Mouse (Mus musculus) adrenal gland (tissue): ENCODE measurements at regions not wholly inside any gene's neighbourhood (a gene's known extent, or its start where the extent isn't known, plus 50 kb on each side); places are given as distances from the start of the nearest gene placed in this dataset.

Experiments used
- intact Hi-C: fragments of 180-260 bp; cut with DNase I; formaldehyde crosslinking; loops from one replicate; pipeline ENCODE4 v1.15.1; 2025

DNA sequence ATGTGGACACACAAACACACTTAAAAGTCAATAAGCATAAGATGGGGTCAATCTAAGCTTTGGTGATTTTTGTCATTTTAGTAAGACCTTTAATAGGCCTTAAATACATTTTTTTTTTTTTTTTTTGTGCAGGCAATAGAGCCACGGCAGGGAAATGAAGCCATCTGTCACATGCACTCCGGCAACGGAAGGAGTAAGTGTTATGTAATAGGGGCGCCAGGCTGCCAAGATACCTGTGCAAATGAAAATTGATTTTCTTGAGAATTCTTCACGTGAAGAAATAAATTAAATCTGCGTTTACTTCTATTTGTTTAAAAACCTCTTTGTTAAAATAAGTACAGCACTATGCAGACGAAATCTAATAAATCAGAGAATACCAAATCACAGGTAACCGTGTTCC lies 54.6 kb upstream of the Card11 start:
- intact Hi-C loops = no loop called here

DNA sequence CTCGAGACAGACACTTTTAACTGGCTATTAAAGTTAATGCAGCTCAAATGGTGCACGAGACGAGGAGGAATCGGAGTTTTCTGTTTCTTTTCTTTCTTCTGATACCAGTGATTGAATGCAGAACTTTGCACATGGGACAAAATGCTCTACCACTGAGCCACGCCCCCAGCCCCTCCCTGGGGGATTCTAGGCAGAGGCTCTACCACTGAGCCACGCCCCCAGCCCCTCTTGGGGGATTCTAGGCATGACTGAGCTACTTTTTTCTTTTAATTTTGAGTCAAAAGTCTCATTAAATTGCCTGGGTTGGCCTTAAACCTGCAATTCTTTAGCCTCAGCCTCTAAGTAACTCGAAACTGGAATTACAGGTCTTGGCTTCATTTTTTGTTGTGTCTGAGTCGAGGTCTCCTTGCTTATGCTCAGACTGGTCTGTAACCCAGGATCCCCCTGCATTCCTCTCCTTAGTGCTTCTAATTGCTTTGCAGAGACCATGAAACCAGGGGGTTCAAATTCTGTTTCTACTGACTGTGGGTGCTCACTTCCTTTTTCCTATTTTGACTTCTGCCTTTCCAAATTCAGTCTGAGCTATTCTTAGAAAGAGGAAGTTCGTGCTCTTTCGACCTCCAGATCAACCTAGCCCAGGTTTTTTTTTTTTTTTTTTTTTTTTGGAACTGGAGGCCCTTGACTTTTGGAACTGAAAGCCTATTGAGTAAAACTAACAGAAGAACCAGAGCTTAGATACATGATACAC lies 55.4 kb upstream of the Card11 start:
- intact Hi-C loops = no loop called here

DNA sequence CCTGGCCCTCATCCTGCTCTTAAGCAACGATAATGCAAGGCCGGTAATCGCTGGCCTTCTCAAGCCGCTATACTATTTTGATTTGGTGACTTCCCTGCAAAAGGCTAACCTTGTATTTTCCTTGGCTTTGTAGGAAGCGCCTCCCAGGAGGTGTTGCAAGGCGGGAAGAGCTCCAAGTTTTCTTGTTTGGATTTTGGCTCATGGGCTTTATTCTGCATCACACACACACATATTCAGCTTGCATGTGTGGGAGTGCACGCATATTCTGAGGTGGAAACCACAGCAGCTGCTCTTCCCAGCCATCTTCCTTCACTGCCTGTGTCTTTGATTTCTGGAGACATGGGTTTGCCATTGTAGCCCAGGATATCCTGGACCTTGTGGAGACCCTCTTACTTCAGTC lies 57.8 kb upstream of the Card11 start:
- intact Hi-C loops = no loop called here

DNA sequence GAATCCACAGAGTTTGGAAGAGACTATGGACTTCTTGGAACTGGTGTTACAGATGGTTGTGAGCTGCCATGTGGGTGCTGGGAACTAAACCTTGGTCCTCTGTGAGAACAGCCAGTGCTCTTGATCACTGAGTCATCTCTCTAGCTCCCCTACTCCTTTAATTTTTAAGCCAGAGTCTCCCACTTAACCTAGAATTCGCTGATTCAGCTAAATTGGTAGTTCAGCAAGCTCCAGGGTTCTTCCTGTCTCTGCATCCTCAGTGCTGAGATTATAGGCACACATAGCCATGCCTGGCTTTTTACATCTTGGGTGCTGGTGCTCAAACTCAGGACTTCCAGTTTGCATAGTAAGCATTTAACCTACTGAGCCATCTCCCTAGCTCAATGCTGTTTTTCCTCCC lies 58.5 kb upstream of the Card11 start:
- intact Hi-C loops = no loop called here

DNA sequence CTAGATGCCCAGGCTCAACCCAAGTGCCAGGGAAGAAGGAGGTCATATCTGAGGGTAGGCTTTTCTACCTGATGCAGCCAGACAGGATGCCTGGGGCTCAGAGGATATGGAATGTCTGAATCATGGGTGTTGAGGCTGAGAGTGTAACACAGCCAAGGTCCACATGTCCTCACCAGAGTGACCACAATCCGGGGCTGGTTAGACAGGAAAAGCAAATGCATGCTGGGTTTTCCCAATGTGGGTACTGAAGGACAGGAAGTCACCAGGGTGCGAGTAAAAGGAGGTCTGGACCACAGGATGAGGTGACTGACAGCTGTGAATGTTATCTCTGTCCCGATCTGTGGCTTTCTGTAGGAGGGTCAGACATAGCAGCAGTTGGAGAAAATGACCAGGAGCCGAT lies 61.8 kb upstream of the Card11 start:
- intact Hi-C loops = no loop called here

DNA sequence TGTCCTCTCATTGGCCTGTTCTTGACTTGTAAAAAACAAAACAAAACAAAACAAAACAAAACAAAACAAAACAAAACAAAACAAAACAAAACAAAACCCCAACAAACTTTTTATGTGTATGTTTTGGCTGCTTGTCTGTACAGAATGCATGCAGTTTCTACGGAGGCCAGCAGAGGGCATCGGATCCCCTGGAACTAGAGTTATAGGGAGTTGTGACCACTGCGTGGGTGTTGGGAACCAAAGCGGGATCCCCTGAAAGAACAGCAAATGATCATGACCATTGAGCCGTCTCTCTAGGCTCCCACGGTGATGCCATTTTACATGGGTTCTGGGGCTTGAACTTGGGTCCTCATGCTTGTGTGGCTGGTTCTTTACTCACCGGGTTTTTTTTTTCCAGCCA lies 67.2 kb upstream of the Card11 start:
- intact Hi-C loops = no loop called here

DNA sequence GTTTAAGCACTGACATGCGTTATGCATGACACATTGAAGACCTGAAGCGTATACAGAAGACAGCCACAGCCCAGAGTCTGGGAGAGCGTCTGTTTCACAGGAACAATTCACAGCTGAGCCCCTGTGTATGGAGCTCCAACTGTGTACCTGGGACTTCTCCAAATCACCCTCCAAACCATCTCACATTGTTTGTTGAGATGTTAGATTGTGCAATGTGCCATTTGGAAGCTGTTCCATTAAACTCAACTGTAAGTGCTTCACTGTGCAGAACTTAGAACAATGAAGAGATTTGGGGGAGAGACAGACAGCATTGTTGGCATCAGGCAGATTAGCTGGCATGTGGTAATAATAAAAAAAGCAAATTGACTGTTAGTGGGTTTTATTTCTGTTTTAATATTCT lies 74.1 kb upstream of the Card11 start:
- intact Hi-C loops = loop anchor here (10.0 kb wide), 1 partner anchor 200 kb away; no protein-coding TSS in a partner anchor

DNA sequence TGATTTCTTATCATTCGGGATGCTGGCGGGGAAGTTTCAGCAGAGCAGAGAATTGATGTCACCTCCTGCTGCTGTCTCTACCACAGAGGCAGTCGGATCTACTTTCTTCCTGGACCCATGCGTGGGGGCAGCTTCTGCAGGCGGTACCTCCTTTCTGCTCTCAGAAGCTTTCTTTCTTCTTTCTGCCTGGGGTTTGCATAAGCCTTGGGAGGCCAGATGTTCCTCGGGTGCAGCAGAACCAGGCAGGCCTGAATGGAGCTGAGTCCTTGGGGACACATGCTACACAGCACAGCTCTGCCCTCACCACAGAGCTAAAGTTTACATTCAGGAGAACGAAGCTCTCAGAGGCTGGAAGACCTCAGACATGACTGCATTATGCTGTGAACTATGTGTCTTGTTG lies 75.8 kb upstream of the Card11 start:
- intact Hi-C loops = loop anchor here (10.0 kb wide), 1 partner anchor 201 kb away; no protein-coding TSS in a partner anchor

DNA sequence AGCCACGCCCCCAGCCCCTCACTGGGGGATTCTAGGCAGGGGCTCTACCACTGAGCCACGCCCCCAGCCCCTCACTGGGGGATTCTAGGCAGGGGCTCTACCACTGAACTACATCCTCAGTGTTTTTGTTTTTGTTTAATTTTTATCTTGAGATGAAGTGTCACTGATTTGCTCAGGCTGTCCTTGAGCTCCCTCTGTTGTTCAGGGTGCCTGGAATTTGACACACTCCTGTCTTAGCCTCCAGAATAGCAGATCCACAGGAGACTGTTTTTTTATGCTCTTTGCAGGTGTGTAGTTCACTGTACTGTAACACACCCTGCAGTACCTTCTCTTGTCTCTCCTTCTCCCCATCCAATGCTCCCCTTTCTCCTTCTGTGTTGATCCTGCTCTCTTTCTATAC lies 76.6 kb upstream of the Card11 start:
- intact Hi-C loops = loop anchor here (10.0 kb wide), 1 partner anchor 202 kb away; no protein-coding TSS in a partner anchor

DNA sequence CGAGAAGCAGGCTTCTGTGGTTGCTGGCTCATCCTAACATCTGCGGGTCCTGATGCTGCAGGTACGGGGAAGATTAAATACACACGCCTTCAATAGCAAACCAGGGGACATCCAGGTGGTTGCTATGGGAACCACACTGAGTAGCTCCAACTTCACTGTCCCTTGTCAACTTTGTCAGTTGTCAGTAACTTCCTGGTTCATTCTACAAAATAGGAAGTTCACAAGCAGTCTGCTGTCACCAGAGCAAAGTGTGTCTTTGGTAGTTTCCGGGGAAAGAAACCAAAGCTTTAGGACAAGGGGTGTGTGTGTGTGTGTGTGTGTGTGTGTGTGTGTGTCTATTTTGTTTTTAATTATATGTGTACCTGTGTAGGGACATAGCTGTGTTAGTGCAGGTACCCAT lies 80.5 kb upstream of the Card11 start:
- intact Hi-C loops = no loop called here

DNA sequence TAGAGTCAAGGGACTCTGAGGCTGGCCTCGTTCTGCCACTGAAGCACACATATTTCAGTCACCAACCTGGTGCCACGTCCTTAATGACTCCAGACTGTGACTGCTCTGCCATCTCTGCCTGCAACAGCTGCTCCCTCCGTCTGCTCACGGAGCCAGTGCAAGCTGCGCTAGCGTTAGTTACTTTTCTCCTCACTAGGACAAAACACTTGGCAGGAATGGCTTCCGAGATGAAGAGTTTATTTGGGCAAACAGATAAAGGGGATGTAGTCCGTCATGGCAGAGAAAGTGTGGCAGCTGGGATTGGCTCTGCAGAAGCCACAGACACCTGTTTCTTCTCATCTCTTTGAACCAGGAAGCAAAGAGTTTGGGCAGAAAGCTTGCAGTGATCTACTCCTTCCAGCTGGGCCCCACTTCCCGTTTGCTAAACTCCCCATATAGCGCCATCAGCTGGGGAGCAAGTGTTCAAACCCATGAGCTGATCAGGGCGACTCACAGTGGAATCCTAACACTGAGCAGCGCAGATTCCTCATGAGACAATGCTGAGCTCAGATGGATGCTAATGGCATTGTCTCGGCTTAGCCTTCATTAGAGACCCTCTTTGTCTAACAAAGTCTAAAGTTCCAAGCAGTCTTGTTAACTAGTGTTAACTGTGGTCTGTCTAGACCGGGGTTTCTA lies 83.8 kb upstream of the Card11 start:
- intact Hi-C loops = no loop called here

DNA sequence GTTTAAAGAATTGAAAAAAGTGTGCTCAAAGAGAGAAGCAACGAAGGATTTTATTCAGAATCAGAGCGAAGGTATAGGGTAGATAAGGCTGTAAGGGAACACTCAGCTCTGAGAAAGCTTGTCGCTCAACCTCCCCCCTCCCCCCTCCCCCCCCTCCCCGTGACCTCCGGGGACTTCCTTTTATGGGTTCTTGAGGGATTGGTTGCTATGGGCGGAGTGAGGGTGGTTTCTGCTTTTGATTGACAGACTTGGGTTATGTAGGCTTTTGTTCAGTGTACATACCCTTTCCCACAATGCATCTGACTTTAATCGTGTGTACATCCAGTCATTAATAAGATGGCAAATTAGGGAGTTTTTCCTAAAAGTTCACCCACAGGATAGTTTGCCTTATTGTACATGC lies 84.4 kb upstream of the Card11 start:
- intact Hi-C loops = no loop called here

DNA sequence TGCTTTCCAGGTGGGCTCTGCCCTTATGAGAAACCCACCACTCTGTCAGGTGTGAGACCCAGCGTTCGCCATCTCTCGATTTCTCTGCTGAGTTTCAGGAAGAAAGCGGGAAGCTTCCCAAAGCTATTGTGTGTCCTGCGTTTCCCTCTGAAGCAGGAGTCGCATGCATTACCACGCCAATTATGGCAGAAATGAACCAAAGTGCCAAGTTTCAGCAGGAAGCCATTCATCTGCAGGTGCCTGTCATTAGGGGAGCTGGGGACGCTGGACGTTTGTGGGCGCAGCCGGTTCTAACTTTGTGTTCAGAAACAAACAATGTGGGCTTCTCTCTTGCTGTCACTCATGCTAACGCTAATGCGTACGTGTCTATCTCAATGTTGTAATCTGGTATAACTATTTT lies 91.3 kb upstream of the Card11 start:
- intact Hi-C loops = loop anchor here (5.0 to 10.0 kb wide), 3 partner anchors 823 to 1226 kb away; no protein-coding TSS in a partner anchor

DNA sequence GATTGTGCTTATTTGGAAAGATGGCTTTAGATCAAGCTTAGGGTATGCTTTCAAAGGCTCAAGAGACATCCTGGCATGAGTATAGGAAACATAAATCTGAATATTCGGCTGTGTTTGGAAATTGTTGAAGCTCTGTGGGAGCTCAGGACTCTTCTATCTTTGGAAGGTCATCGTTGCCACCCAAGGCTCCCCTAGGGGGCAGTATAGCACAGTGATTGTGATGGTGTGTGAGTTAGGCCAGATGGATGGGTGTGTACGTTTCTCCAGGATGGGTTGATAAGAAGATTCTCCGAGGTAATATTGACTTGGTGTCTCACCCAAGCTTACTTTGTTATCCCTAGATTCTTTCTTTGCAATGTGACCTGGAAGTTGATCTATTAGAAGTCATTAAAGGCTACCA lies 93.3 kb upstream of the Card11 start:
- intact Hi-C loops = loop anchor here (5.0 to 10.0 kb wide), 3 partner anchors 821 to 1224 kb away; no protein-coding TSS in a partner anchor

DNA sequence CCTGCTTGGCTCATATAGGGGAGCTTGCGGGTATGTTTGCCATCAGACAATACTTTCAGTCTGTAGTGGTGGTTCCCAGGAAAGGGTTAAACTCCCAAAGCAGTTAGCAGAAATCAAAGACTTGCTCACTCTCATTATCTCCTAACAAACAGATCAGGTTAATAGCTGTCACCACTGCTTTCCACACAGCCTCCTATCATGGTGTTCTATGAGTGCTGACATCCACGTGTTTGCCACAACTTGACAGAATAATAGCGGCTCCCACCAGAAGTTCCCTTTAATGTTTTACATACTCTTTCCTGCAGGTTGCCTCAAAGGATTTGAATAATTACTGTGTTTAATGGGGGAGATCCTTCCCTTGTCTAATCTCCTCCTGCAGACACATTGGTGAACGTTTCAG lies 97.5 kb upstream of the Card11 start:
- intact Hi-C loops = loop anchor here (10.0 kb wide), 2 partner anchors 817 to 1117 kb away; no protein-coding TSS in a partner anchor

DNA sequence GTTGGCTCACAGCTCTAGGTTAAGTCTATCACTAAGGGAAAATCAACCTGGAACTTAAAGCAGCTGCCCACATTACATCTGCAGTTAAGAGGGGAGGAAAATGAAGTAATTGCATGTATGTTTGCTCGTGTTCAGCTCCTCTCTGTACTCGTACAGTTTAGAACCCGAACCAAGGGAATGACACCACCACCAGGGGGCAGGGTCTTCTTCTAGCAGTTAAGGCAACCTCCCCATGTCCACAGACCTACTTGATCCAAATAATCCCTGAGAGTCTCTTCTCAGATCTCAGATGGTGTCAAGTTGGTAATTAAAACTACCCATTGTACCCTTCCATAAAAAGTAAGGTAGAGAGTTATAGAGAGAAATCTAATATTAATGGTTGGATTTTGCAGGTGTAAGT lies 111.3 kb upstream of the Card11 start:
- intact Hi-C loops = no loop called here

DNA sequence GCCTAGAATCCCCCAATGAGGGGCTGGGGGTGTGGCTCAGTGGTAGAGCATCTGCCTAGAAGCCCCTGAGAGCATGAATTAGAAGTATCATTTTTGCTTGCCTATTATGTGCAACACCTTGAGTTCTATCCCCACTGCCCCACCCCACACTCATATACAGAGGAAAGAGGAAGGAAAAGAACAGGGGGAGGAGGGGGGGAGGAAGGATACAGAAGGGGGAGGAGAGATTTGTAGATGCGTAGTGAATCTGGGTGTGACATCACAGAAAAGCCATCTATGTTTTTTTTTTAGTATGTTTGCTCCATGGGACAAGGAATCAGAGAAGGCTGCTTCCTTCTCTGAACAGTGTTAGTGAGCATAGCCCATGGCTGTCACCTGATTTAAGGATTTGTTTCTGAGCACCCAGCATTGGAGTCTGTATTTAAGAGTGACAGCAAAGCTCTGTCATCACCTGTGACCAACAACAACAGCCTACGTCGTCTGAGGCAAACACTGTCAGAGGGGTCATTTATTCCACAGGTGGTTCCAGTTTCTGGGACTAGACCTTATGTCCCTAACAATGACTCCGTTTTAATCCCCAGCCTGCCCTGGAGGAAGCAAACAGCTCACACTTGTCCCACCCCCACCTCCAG lies 115.0 kb upstream of the Card11 start:
- intact Hi-C loops = loop anchor here (5.0 kb wide), 1 partner anchor 117 kb away; no protein-coding TSS in a partner anchor

DNA sequence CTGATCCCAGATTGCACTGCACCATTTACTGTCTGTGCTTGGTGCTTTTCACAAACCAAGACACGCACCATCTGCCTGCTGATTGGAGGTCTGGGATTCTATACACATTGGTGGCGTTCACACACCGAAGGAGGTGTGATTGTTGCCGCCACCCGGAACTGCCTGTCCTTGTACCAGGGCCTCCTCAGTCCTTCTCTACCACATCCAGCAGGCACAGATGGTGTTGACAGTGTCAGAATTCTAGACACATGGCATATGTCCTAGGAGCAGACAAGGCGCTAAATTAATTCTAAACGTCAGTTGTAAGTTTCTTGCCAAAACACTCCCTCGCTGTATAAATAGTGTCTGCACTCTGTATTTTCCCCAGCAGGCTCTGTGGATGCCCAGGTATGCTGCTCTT lies 115.6 kb upstream of the Card11 start:
- intact Hi-C loops = loop anchor here (5.0 kb wide), 1 partner anchor 116 kb away; no protein-coding TSS in a partner anchor

DNA sequence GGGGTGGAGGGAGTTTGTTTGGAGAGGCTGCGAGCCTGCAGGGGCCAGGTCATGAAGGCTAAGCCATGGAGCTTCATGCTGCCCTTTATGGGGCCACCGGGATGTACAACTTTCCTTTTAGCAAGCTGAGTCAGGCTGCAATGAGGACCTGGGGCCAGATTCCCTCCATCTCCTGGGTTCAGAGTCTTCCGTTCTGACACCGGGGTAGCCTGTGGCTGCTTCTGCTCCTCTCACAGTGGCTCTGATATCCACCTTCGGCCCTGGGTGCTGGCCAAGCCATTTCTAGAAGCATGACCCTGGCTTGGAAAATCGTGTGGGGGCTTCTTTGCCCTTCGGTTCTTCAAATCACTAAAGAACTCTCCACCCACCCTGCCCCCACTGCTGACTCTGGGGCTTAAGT lies 115.4 kb upstream of the Sdk1 start:
- intact Hi-C loops = no loop called here

DNA sequence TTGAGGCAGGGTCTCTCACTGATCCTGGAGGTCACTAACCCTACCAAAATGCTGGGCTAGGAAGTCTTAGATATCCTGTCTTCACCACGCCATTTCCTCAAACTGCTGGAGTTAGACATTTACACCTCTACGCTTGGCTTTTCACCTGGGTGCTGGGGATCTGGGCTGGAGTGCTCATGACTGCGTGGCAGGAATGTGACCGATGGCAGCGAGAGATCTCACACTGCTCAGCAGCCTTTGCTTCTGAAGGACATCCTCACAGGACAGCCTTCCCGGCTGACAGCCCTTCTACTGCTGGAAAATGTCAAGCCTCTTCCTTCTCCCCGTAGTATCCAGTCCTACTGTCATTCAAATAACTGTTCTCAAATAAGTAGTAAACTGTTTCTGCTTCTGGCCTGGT lies 114.8 kb upstream of the Sdk1 start:
- intact Hi-C loops = no loop called here

DNA sequence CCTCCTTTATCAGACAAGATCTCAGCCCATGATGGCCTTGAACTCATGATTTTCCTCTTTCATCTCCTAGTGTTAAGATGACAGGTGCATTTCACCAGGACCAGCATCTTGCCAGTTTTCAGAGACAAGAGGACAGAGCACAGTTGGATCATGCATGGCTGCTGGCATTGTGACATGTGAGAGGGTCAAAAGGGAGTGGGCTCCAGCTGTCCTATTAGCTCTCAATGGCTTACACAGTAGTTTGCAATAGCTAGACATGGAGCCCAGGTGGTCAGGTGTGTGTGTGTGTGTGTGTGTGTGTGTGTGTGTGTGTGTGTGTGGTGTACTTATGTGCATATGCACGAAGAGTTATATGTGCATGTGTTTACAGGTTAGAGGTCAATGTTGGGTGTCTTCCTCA lies 110.3 kb upstream of the Sdk1 start:
- intact Hi-C loops = no loop called here

DNA sequence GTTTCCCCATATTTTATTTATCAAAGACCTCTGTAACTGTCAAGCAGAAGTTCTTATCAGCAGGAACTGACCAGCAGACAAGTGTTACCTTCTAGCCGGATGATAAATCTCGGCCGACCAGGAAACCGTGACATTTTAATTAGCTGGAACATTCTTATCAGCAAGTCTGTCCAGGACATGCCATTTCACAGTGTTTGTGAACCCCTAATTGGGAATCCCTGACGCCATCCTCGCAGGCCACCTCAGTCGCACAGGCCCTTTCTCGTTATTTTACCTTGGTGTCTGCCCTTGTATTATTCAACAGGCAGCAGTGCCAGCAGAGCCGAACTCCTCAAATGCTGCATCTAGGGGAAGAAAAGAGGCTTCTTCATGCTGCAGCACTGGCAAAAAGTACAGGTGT lies 109.4 kb upstream of the Sdk1 start:
- intact Hi-C loops = no loop called here
